Mouse (Mus musculus): Measurements from ENCODE around the gene Ccm2l. TPM values are rescaled to one million over a fixed set of nuclear protein-coding genes. Genes with fewer than 3 reads are reported as not detected.

The Ccm2l gene
- total RNA-seq, 1 experiment: 1.9 TPM

- H3K27ac ChIP-seq (ENCODE audit: insufficient read depth, low read depth, low read length, poor library complexity, severe bottlenecking): no peak overlapping the region
- in situ Hi-C loops (cut with MboI; ENCODE audit: low sequenced_read_pairs in 2 of 2, unreplicated experiment in 2 of 2): no loop called here
- no peak for TF ChIP-seq ZNF384 (IDR thresholded peaks at IDR 0.05; ENCODE audit: low read depth, low read length)
- TF ChIP-seq MAFK (IDR thresholded peaks at IDR 0.05; ENCODE audit: insufficient read depth, low read depth, low read length): no peak
- TF ChIP-seq HCFC1 (IDR thresholded peaks at IDR 0.05; ENCODE audit: borderline replicate concordance, insufficient read depth, low read length): no peak
- no peak for TF ChIP-seq CHD2 (IDR thresholded peaks at IDR 0.05; ENCODE audit: low read depth, low read length)
- no peak for TF ChIP-seq ZC3H11A (IDR thresholded peaks at IDR 0.05; ENCODE audit: borderline replicate concordance, low read depth, low read length)
Observed at GRCm38 (mm10) chr2:153084261-153084976, 18.7 kb downstream of the Ccm2l start.

GRCm38 (mm10) chr2:153085556-153085955, 19.8 kb downstream of the Ccm2l start:
- in situ Hi-C loops (cut with MboI; ENCODE audit: low sequenced_read_pairs in 2 of 2, unreplicated experiment in 2 of 2): no loop called here
- no peak for DNase-seq (ENCODE audit: low read depth, low spot score)
- H3K9me3 ChIP-seq (ENCODE audit: control insufficient read depth, insufficient read depth, low read depth, low read length): no peaks in the 10 kb centered on the region

More at GRCm38 (mm10) chr2:153084261-153084976, 18.7 kb downstream of the Ccm2l start:
- Histone ChIP-seq H3K36me3 (ENCODE audit: control insufficient read depth, insufficient read depth, low read length, poor library complexity, severe bottlenecking) (no peaks in the 10 kb centered on the region), H3K9me3 (ENCODE audit: control insufficient read depth, insufficient read depth, low read depth, low read length) (no peaks in the 10 kb centered on the region), H3K9ac (ENCODE audit: insufficient read depth, low read depth, low read length, poor library complexity, severe bottlenecking) (no peak overlapping the region), H3K4me3 (ENCODE audit: insufficient read depth in 1 of 2, low read depth in 1 of 2, low read length in 2 of 2, poor library complexity in 1 of 2, severe bottlenecking in 1 of 2) (no peak overlapping the region), H3K4me1 (ENCODE audit: control insufficient read depth in 2 of 2, insufficient read depth in 2 of 2, low read length in 2 of 2, poor library complexity in 1 of 2) (peaks cover 0 to 6% of the 10 kb centered on the region in 2 experiments; a peak in 2 of 4 replicates)
- no peak for DNase-seq (ENCODE audit: low read depth, low spot score)

GRCm38 (mm10) chr2:153086166-153086565, 20.4 kb downstream of the Ccm2l start:
- Histone ChIP-seq H3K4me3 (ENCODE audit: insufficient read depth in 1 of 2, low read depth in 1 of 2, low read length in 2 of 2, poor library complexity in 1 of 2, severe bottlenecking in 1 of 2) (no peak overlapping the region), H3K36me3 (ENCODE audit: control insufficient read depth, insufficient read depth, low read length, poor library complexity, severe bottlenecking) (no peaks in the 10 kb centered on the region), H3K9ac (ENCODE audit: insufficient read depth, low read depth, low read length, poor library complexity, severe bottlenecking) (no peak overlapping the region), H3K4me1 (ENCODE audit: control insufficient read depth in 2 of 2, insufficient read depth in 2 of 2, low read length in 2 of 2, poor library complexity in 1 of 2) (peaks cover 4 to 10% of the 10 kb centered on the region in 2 experiments; a peak in 3 of 4 replicates), H3K27ac (ENCODE audit: insufficient read depth, low read depth, low read length, poor library complexity, severe bottlenecking) (no peak overlapping the region), H3K9me3 (ENCODE audit: control insufficient read depth, insufficient read depth, low read depth, low read length) (no peaks in the 10 kb centered on the region)
- TF ChIP-seq CHD2 (IDR thresholded peaks at IDR 0.05; ENCODE audit: low read depth, low read length): no peak
- no peak for TF ChIP-seq MAFK (IDR thresholded peaks at IDR 0.05; ENCODE audit: insufficient read depth, low read depth, low read length)
- no peak for TF ChIP-seq ZNF384 (IDR thresholded peaks at IDR 0.05; ENCODE audit: low read depth, low read length)
- no peak for TF ChIP-seq ZC3H11A (IDR thresholded peaks at IDR 0.05; ENCODE audit: borderline replicate concordance, low read depth, low read length)
- TF ChIP-seq HCFC1 (IDR thresholded peaks at IDR 0.05; ENCODE audit: borderline replicate concordance, insufficient read depth, low read length): no peak
- in situ Hi-C loops (cut with MboI; ENCODE audit: low sequenced_read_pairs in 2 of 2, unreplicated experiment in 2 of 2): no loop called here
- no peak for DNase-seq (ENCODE audit: low read depth, low spot score)

More at GRCm38 (mm10) chr2:153085556-153085955, 19.8 kb downstream of the Ccm2l start:
- Histone ChIP-seq H3K4me3 (ENCODE audit: insufficient read depth in 1 of 2, low read depth in 1 of 2, low read length in 2 of 2, poor library complexity in 1 of 2, severe bottlenecking in 1 of 2) (no peak overlapping the region), H3K4me1 (ENCODE audit: control insufficient read depth in 2 of 2, insufficient read depth in 2 of 2, low read length in 2 of 2, poor library complexity in 1 of 2) (peaks cover 2 to 11% of the 10 kb centered on the region in 2 experiments; a peak in 3 of 4 replicates), H3K27ac (ENCODE audit: insufficient read depth, low read depth, low read length, poor library complexity, severe bottlenecking) (no peak overlapping the region), H3K36me3 (ENCODE audit: control insufficient read depth, insufficient read depth, low read length, poor library complexity, severe bottlenecking) (no peaks in the 10 kb centered on the region), H3K9ac (ENCODE audit: insufficient read depth, low read depth, low read length, poor library complexity, severe bottlenecking) (no peak overlapping the region)
- no peak for TF ChIP-seq ZNF384 (IDR thresholded peaks at IDR 0.05; ENCODE audit: low read depth, low read length)
- TF ChIP-seq ZC3H11A (IDR thresholded peaks at IDR 0.05; ENCODE audit: borderline replicate concordance, low read depth, low read length): no peak

GRCm38 (mm10) chr2:153087091-153087490, 21.3 kb downstream of the Ccm2l start:
- H3K27ac ChIP-seq (ENCODE audit: insufficient read depth, low read depth, low read length, poor library complexity, severe bottlenecking): no peak overlapping the region
- no peaks in the 10 kb centered on the region for H3K36me3 ChIP-seq (ENCODE audit: control insufficient read depth, insufficient read depth, low read length, poor library complexity, severe bottlenecking)
- in situ Hi-C loops (cut with MboI; ENCODE audit: low sequenced_read_pairs in 2 of 2, unreplicated experiment in 2 of 2): no loop called here
- no peak for DNase-seq (ENCODE audit: low read depth, low spot score)
- H3K4me1 ChIP-seq (ENCODE audit: control insufficient read depth in 2 of 2, insufficient read depth in 2 of 2, low read length in 2 of 2, poor library complexity in 1 of 2): peaks cover 4 to 12% of the 10 kb centered on the region in 2 experiments; a peak in 3 of 4 replicates
- no peak overlapping the region for H3K9ac ChIP-seq (ENCODE audit: insufficient read depth, low read depth, low read length, poor library complexity, severe bottlenecking)
- TF ChIP-seq ZNF384 (IDR thresholded peaks at IDR 0.05; ENCODE audit: low read depth, low read length): no peak
- TF ChIP-seq ZC3H11A (IDR thresholded peaks at IDR 0.05; ENCODE audit: borderline replicate concordance, low read depth, low read length): no peak
- no peaks in the 10 kb centered on the region for H3K9me3 ChIP-seq (ENCODE audit: control insufficient read depth, insufficient read depth, low read depth, low read length)
- no peak overlapping the region for H3K4me3 ChIP-seq (ENCODE audit: insufficient read depth in 1 of 2, low read depth in 1 of 2, low read length in 2 of 2, poor library complexity in 1 of 2, severe bottlenecking in 1 of 2)

- no peak for TF ChIP-seq MAFK (IDR thresholded peaks at IDR 0.05; ENCODE audit: insufficient read depth, low read depth, low read length)
- Histone ChIP-seq H3K9ac (ENCODE audit: insufficient read depth, low read depth, low read length, poor library complexity, severe bottlenecking) (no peak overlapping the region), H3K36me3 (ENCODE audit: control insufficient read depth, insufficient read depth, low read length, poor library complexity, severe bottlenecking) (no peaks in the 10 kb centered on the region), H3K4me1 (ENCODE audit: control insufficient read depth in 2 of 2, insufficient read depth in 2 of 2, low read length in 2 of 2, poor library complexity in 1 of 2) (peaks cover 4 to 13% of the 10 kb centered on the region in 2 experiments; a peak in 3 of 4 replicates), H3K9me3 (ENCODE audit: control insufficient read depth, insufficient read depth, low read depth, low read length) (no peaks in the 10 kb centered on the region), H3K27ac (ENCODE audit: insufficient read depth, low read depth, low read length, poor library complexity, severe bottlenecking) (no peak overlapping the region), H3K4me3 (ENCODE audit: insufficient read depth in 1 of 2, low read depth in 1 of 2, low read length in 2 of 2, poor library complexity in 1 of 2, severe bottlenecking in 1 of 2) (no peak overlapping the region)
- in situ Hi-C loops (cut with MboI; ENCODE audit: low sequenced_read_pairs in 2 of 2, unreplicated experiment in 2 of 2): no loop called here
- DNase-seq (ENCODE audit: low read depth, low spot score): no peak
Observed at GRCm38 (mm10) chr2:153089316-153089715, 23.6 kb downstream of the Ccm2l start.

Measured in ES-E14 (cell line).